Mouse (Mus musculus): Measurements from ENCODE around the gene Tbx20.

- TF ChIP-seq CTCF (IDR thresholded peaks at IDR 0.05; ENCODE audit: low read depth, low read length) (no peak), EP300 (IDR thresholded peaks at IDR 0.05; ENCODE audit: insufficient read depth, low read depth, low read length) (no peak), POLR2A (IDR thresholded peaks at IDR 0.05; ENCODE audit: insufficient read depth, low read length) (no peak)
Measured at GRCm38 (mm10) chr9:24779975-24780374, 5.9 kb upstream of the Tbx20 start.
